Mouse (Mus musculus) liver, adult 10 weeks (tissue): ENCODE results near the gene Gm20822. TPM values are rescaled to one million over a fixed set of nuclear protein-coding genes. Genes with fewer than 3 reads are reported as not detected.

Experiments
- polyA plus RNA-seq: library from polyadenylated mRNA; stranded (reverse); fragments of 350-450 nt; fragmentation: Illumina TruSeq; extraction: RNeasy Lipid Tissue Mini Kit (QIAGEN cat#74804); gene quantifications from one replicate; pipeline ENCODE4 v1.2.3, GENCODE M21; 2014; ENCODE audit warnings: low read depth, low replicate concordance

Gm20822 gene
- not detected for polyA plus RNA-seq

DNA sequence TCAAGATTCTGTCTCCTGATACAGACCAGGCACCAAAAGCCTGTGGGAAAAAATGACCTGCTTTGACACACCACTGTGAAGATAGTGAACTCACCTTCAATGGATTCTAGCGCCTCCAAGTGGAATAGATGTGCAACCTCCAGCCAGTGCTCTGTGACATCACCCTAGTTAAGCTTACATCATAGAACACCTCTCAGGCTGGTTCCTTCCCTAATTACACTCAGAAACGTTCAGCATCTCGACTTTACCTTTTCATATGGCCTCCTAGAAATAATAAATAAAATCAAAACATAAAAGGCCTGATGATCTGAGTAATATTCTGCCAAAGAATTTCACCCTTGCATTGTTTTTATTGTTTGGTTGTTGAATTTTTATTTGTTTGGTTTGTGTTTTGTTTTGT, at the start of gene Gm20822:
Gm20822 (minus strand) TSS at position 101 of the 400 bp plus-strand sequence.

